Mouse (Mus musculus) right cerebral cortex, adult 2 months (tissue): Measurements from ENCODE around the gene Sgca.

Experiments used
- DNase-seq, 2 experiments: peaks; one replicate each; pipeline ENCODE4 v3.0.0; 2021 to 2022; ENCODE audit warnings: low spot score in 2 of 2

The Sgca gene

GRCm38 (mm10) chr11:95001584-95002347 lies 25.6 kb upstream of the Sgca start:
- no peak for DNase-seq

DNA sequence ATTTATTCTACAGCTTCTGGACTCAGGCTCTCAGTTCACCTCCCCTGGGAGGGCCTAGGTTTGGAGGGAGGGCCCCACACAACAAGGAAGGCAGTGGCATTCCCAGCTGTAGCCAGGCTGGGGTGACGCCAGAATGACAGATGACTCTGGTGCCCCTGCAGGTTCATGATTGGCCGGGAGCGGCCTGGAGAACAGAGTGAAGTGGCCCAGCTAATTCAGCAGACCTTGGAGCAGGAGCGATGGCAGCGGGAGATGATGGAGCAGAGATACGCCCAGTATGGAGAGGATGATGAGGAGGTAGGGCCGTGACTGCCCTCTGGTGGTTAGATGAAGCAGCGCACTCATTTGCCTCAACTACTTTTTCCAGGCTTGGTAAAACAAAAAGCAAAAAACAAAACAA lies 24.9 kb upstream of the Sgca start:
- peak; percentile 74 to 75 for DNase-seq

- no peak for DNase-seq
Observed at GRCm38 (mm10) chr11:95000548-95000947, 24.4 kb upstream of the Sgca start.

- no peak for DNase-seq
Observed at GRCm38 (mm10) chr11:95000128-95000527, 24.0 kb upstream of the Sgca start.

- peak; percentile 57 to 70 for DNase-seq
Observed at GRCm38 (mm10) chr11:94998041-94998531, 22.0 kb upstream of the Sgca start.

DNA sequence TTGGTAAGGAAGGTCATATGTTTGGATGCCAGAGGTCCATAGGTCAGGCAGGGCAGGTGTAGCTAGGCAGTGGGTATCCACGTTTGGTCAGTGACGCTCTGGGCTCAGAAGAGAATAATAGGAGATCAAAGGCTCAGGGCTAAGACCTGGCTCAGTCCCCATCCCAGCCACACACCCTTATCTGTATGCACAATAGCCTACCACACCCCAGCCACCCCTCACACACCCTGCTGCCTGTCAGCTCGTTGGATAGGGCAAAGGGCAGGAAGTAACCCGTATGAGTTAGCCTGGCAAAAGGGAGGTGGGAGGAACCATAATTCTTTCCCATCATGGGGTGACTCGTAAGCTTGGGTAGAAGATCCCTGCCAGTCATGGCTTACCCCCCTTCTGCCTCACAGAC lies 21.5 kb upstream of the Sgca start:
- no peak for DNase-seq

DNA sequence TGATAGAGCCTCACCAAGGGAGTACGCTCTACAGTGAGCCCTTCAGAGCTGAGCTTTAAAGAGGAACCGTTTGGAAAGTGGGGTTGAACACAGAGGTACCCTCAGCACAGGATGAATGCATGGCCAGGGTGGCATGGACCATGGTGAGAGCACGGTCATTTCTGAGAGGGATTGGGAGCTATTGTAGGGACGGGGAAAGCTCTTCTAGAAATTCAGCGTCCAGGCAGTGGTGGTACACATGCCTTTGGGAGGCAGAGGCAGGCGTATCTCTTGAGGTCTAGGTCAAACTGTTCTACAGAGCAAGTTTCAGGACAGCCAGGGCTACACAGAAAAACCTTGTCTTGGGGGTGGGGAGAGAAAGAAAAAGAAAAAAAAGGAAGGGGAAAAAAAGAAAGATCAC lies 20.9 kb upstream of the Sgca start:
- no peak for DNase-seq

DNA sequence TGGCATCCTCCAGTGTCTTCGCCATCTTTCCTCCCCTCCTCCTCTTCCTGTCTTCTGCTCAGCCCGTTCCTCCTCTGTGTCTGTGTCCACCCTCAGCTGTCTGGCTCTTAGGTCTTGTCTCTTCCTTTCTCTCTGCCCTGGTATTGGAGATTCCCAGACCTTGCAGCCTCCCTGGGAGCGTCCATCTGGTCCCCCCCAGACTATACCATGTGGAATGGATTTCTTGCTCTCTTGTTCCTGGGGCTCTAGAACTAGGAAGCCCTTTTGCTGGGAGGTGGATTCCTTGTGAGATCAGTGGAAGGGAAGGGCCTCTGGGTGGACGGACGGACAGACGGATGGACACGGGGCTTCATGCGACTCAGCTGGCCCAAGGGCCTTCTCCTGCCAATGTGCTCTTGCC lies 20.0 kb upstream of the Sgca start:
- no peak for DNase-seq

DNA sequence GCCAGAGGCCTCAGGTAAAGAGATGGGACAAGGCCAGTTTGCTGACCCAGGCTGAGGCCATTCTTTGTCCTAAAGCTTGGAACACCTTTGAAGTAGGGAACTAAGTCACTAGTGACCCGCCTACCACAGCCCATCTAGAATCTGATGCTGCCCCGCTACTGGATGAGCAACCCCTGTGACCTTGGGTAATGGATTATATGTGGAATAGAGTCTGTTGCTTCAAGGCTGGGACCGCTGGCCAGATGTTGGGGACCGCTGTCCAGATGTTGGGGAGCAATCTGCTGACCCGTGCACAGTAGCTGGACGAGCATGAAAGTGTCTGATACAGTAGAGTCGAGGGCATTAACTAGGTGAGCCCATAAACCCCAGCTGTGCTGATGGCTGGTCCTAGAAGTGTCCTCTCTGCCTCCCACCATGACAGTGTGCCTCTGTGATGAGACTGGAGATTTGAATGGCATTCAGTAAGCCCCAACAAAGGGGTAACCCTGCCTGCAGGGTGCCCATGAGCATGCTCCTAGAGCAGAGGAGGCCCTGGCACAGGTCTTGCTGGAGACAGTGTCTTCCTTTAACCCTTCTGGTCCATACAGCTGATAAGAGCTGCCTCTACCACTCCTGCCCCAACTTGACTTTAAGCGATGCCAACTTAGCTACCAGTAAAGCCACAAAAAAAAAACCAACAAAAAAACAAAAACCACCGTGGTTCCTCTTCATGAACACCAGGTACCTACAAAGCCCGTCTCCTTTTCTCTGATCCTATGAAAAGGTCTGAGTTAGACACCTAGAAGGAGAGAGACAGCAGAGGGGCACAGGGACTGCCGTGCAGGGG lies 19.0 kb upstream of the Sgca start:
- DNase-seq = no peak

DNA sequence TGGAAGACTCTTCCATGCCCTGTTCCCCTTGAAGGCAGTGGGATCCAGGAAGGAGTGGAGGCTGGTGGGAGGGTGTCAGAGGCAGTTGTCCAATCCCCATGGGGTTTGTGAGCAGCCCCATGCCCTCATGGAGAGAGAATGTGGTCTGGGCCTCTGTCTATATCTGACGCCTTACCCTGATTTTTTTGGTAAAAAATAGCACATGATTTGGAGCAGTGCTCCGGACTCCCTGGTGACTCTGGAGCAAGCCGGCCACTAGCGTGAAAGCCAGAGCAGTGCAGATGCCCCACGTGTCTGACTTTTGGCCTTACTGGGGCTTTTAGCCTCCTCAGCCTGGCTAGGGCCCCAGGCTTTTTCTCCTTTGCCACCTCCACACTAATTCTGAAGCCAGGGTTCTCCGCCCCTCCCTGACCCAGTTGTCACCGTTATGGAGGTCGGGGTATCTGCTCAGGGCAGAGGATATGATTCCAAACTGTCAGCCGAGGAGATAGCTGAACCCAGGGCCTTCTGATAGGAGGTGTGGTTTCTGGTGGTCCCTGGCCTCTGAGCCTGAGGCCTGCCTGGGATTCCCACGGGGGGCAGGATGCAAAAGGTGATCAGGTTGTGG lies 18.2 kb upstream of the Sgca start:
- no peak for DNase-seq

- DNase-seq = peak; percentile 54 to 63
Observed at GRCm38 (mm10) chr11:94992754-94993606, 16.9 kb upstream of the Sgca start.

- DNase-seq = no peak
Observed at GRCm38 (mm10) chr11:94992480-94992753, 16.3 kb upstream of the Sgca start.

DNA sequence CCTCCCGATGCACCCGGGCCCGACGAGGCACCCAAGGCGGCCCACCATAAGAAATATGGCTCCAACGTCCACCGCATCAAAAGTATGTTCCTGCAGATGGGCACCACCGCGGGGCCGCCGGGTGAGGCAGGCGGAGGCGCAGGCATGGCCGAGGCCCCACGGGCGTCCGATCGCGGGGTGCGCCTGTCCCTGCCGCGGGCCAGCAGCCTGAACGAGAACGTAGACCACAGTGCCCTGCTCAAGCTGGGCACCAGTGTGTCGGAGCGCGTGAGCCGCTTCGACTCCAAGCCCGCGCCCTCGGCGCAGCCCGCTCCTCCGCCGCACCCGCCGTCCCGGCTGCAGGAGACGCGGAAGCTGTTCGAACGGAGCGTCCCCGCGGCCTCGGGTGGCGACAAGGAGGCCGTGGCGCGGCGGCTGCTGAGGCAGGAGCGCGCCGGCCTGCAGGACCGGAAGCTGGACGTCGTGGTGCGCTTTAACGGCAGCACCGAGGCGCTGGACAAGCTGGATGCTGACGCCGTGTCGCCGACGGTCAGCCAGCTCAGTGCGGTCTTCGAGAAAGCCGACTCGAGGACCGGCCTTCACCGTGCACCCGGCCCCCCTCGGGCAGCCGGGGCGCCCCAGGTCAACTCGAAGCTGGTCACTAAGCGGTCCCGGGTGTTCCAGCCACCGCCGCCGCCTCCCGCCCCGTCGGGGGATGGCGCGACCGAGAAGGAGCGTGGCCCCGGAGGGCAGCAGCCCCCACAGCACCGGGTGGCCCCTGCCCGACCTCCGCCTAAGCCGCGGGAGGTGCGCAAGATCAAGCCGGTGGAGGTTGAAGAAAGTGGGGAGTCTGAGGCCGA lies 15.7 kb upstream of the Sgca start:
- peak in 1 of 2 experiments; percentile 62 for DNase-seq

- peak; percentile 91 to 93 for DNase-seq
Observed at GRCm38 (mm10) chr11:94990749-94991577, 14.8 kb upstream of the Sgca start, which contains the start of gene Ppp1r9b. Gene Ppp1r9b, plus strand, starts transcription at chr11:94991035.

DNA sequence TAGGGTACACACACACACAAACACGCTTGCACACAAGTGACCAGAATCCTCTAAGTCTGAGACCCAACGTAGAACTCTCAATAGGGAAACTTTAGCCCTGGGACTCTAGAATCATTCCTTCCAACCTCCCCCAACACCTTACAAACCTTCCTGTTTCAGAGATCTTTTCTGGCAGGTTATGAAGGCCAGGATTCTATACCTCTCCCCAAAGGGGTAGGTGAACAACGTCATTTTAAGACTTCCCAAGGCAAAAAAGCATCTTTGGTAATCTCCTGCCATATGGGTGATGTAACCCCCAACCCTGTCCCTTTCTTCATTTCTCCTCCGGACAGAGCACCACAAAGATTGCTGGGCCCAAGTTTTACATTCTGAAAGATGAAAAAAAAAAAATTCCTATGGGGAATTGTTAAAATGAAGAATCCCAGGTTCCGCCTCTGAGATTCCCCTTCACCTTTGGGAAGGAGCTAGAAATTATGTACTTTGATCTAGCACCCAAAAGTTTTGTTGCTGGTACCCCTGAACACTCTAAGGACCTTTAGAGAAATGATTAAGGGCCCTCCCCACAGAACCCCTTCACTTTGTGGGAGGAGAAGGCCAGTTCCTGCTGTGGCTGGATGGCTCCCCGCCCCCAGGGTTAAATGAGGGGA lies 14.1 kb upstream of the Sgca start:
- DNase-seq = no peak

DNA sequence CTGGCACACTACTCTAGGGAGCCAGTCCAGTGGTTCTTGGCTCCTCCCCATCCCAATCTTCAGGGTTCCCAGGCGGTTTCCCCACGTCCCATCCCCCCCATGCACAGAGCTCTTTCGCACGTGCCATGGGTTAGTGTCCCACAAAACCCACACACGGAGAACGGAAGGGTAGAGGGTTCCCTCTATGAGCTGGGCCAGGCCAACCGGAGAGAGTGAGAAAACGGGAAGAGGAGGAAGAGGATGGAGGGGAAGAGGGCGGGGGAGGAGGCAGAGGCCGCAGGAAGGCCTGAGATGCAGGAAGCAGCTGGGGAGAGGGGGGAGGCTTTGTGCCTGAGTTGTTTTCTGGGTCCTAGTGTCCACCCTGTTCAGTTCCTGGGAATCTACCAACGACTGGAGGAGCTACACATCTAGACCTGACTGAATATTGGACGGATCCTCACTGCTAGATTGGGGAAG lies 13.5 kb upstream of the Sgca start:
- peak; percentile 88 to 93 for DNase-seq

DNA sequence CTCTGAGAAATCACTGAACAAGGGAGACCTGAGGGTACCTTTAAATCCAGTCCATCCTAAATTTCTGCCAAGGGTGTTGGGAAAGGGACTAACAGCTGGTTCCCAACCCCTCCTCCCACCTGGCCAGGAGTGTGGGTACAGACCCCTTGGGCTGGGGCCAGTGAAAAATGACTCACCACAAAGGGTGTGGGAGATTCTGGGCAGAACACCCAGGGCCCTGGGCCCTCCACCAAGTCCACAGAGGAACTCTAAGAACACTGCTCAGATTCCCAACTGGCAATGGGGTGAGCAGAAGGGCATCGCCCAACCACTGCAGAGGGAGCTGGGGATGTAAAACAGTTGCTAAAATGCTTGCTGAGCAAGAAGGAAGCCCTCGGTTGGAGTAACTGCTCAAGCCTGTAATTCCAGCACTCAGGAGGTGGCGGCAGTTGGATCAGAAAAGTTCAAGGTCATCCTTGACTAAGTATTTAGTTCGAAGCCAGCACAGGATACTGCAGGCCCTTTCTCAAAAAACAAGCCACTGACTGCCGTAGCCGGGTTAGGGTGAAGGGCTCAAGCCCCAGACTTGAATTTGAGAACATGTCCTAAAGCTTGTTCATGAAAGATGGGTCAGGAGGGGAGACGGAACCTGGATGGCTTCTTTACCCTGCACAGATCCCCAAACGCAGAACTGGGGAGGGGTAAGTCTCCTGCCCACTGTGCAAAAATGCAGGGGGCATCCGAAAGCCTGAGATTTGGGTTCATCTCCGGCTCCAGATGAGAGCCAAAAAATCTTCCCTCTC lies 12.8 kb upstream of the Sgca start:
- no peak for DNase-seq

DNA sequence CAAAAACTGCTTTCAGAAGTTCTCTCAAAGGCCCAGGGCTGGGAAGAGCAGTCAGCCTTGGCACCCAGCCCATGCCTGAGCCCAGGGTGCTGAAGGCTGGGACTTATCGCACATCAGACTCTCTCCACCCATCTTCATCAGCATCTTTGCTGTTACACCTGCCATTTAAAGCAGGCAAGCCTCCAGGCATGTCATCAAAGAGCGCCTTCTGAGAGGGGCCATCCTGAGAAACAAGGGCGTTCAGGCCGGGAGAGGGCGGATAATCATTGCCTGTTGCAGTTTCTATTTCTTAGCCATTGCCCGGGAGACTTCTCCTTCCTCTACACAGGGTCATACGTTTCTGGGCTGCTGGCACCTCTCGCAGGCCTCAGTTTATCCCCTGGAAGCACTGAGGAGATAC lies 11.7 kb upstream of the Sgca start:
- no peak for DNase-seq
